Mouse (Mus musculus): ENCODE results near the gene Gm5475.

- no peak for TF ChIP-seq GATA1 (IDR thresholded peaks at IDR 0.05; ENCODE audit: borderline replicate concordance, low read length)
- TF ChIP-seq FLI1 (IDR thresholded peaks at IDR 0.05; ENCODE audit: low read length) = no peak
These were observed 4.0 kb upstream of the Gm5475 start for GRCm38 (mm10) chr15:100417854-100418450.
